Mouse (Mus musculus) liver, embryonic 11.5 days (tissue): ENCODE data around the gene Kera. TPM values are rescaled to one million over a fixed set of nuclear protein-coding genes. Genes with fewer than 3 reads are reported as not detected.

Experiments used
- ATAC-seq: fragments of 200-750 bp; cut with Nextera tagmentation; replicated peaks from 2 replicates; pipeline ENCODE4 v1.8.0; 2017; ENCODE audit warnings: moderate number of reproducible peaks, mild to moderate bottlenecking, moderate TSS enrichment, moderate library complexity; ENCODE audit not compliant: low FRiP score
- DNase-seq: peaks from one replicate; pipeline ENCODE4 v3.0.0-alpha.2; 2017; ENCODE audit warnings: low spot score
- H3K27ac ChIP-seq: fragments of 300-500 bp; sonication (generic); 2 replicates; pipeline ENCODE4 v1.5.1; 2014; ENCODE audit warnings: mild to moderate bottlenecking, low read depth, low read length, control low read depth
- H3K27me3 ChIP-seq: fragments of 300-500 bp; sonication (generic); replicated peaks from 2 replicates; pipeline ENCODE4 v1.6.1; 2014; ENCODE audit warnings: low read length, mixed read lengths; ENCODE audit not compliant: control insufficient read depth, insufficient read depth
- H3K36me3 ChIP-seq: fragments of 300-500 bp; sonication (generic); 2 replicates; pipeline ENCODE4 v1.6.1; 2014; ENCODE audit warnings: mild to moderate bottlenecking, low read length, moderate library complexity, mixed read lengths; ENCODE audit not compliant: control insufficient read depth, insufficient read depth
- H3K4me1 ChIP-seq: fragments of 300-500 bp; sonication (generic); replicated peaks from 2 replicates; pipeline ENCODE4 v1.6.1; 2014; ENCODE audit warnings: low read length, mixed read lengths; ENCODE audit not compliant: control insufficient read depth, insufficient read depth
- H3K4me2 ChIP-seq: fragments of 300-500 bp; sonication (generic); 2 replicates; pipeline ENCODE4 v1.6.1; 2014; ENCODE audit warnings: mild to moderate bottlenecking, control low read depth, moderate library complexity
- H3K4me3 ChIP-seq: fragments of 300-500 bp; sonication (generic); 2 replicates; pipeline ENCODE4 v1.5.1; 2014; ENCODE audit warnings: low read depth, low read length, control low read depth
- H3K9ac ChIP-seq: fragments of 300-500 bp; sonication (generic); 2 replicates; pipeline ENCODE4 v1.6.1; 2014; ENCODE audit warnings: low read depth, low read length, control low read depth
- H3K9me3 ChIP-seq: fragments of 300-500 bp; sonication (generic); 2 replicates; pipeline ENCODE4 v1.6.1; 2016; ENCODE audit warnings: low read length, inconsistent platforms, mixed read lengths; ENCODE audit not compliant: control insufficient read depth
- WGBS: fragments of 180-500 bp; shearing (Covaris S2); extraction: QIAGEN DNeasy Blood & Tissue Kit; methylation state at CpG from one replicate; pipeline ENCODE4 v1.1.7; 2014; 5-methylcytosine and 5-hydroxymethylcytosine counted together
- polyA plus RNA-seq: library from polyadenylated mRNA; unstranded; fragments of >200 nt; fragmentation: Nextera tagmentation; extraction: Ambion mirVana; gene quantifications from 2 replicates; pipeline ENCODE4 v1.2.1, GENCODE M21; 2014

The Kera gene
- polyA plus RNA-seq, 1 experiment from 2014 or later, result 0.23 TPM

DNA sequence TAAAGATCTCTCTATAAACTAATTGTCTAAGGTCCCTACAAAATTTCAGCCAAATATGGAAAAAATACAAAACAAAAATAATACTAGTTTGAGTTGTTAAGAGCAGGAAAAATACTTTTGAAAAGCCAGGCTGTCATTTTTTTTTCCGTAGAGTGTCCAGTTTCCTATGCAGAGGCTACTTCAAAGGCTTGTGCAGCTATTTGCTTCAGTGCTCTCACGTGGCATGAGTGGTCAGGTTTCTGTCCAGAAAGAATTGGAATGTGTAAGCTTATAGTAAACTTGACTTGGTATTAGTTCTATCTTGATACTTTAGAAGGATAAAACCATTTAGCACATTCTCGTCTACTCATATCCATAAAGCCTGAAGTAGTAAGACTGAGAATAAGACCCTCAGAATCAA is 15.0 kb upstream of the Kera start:
- Histone ChIP-seq H3K36me3 (no peaks in the 10 kb centered on the region), H3K4me2 (no peak overlapping the region), H3K27ac (no peak overlapping the region), H3K9me3 (no peaks in the 10 kb centered on the region), H3K9ac (no peak overlapping the region), H3K27me3 (no peaks in the 10 kb centered on the region), H3K4me3 (no peak overlapping the region), H3K4me1 (no peaks in the 10 kb centered on the region)
- DNase-seq, result no peak
- WGBS, result 68% methylated on average over 3 of the region's 3 CpGs
- ATAC-seq, result no peak

DNA sequence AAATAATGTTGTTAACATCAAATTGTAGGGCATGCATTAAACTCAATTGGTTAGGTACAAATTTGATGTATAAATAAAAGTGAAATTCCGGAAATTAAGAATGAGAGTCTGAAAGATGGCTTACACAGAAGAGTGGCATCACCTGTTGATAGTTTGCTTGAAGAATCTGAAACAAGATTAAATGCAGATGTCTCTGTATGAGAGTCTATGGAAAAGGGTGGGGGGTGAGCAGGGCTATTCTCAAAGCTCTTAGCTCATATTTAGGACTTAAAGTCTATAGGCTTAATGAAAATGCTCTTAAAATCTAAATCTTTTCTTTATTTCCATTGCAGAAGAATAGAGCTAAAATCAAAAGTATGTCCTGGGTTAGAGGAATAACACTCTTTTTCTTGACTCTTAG is 11.0 kb upstream of the Kera start:
- Histone ChIP-seq H3K4me3 (no peak overlapping the region), H3K9ac (no peak overlapping the region), H3K9me3 (no peaks in the 10 kb centered on the region), H3K4me2 (no peak overlapping the region), H3K36me3 (no peaks in the 10 kb centered on the region), H3K27me3 (no peaks in the 10 kb centered on the region), H3K27ac (no peak overlapping the region), H3K4me1 (no peaks in the 10 kb centered on the region)
- WGBS, result 80% methylated on average over 1 of the region's 1 CpGs
- no peak for DNase-seq
- ATAC-seq, result no peak

GRCm38 (mm10) chr10:97601744-97602143 is 4.9 kb upstream of the Kera start:
- WGBS, result 59% methylated on average over 4 of the region's 4 CpGs
- Histone ChIP-seq H3K9ac (no peak overlapping the region), H3K4me3 (no peak overlapping the region), H3K9me3 (no peaks in the 10 kb centered on the region), H3K36me3 (no peaks in the 10 kb centered on the region), H3K4me1 (no peaks in the 10 kb centered on the region), H3K4me2 (no peak overlapping the region), H3K27me3 (no peaks in the 10 kb centered on the region), H3K27ac (no peak overlapping the region)
- ATAC-seq, result no peak
- no peak for DNase-seq

- no peaks in the 10 kb centered on the region for H3K27me3 ChIP-seq
- H3K36me3 ChIP-seq, result no peaks in the 10 kb centered on the region
- no peaks in the 10 kb centered on the region for H3K4me1 ChIP-seq
- no peak overlapping the region for H3K4me2 ChIP-seq
- H3K9me3 ChIP-seq, result no peaks in the 10 kb centered on the region
- no peak for DNase-seq
- ATAC-seq, result no peak
- no peak overlapping the region for H3K27ac ChIP-seq
- no peak overlapping the region for H3K4me3 ChIP-seq
- no peak overlapping the region for H3K9ac ChIP-seq
These were observed 3.4 kb upstream of the Kera start for GRCm38 (mm10) chr10:97603256-97603655.

GRCm38 (mm10) chr10:97622328-97622727 is 15.6 kb downstream of the Kera start:
- 80% methylated on average over 1 of the region's 1 CpGs for WGBS
- H3K9ac ChIP-seq, result no peak overlapping the region
- no peaks in the 10 kb centered on the region for H3K27me3 ChIP-seq
- ATAC-seq, result no peak
- no peaks in the 10 kb centered on the region for H3K9me3 ChIP-seq
- H3K4me1 ChIP-seq, result no peaks in the 10 kb centered on the region
- H3K36me3 ChIP-seq, result no peaks in the 10 kb centered on the region
- H3K4me3 ChIP-seq, result no peak overlapping the region
- no peak for DNase-seq
- no peak overlapping the region for H3K27ac ChIP-seq
- no peak overlapping the region for H3K4me2 ChIP-seq

- no peaks in the 10 kb centered on the region for H3K36me3 ChIP-seq
- no peaks in the 10 kb centered on the region for H3K9me3 ChIP-seq
- ATAC-seq, result no peak
- DNase-seq, result no peak
- H3K9ac ChIP-seq, result no peak overlapping the region
- H3K4me1 ChIP-seq, result no peaks in the 10 kb centered on the region
- H3K4me3 ChIP-seq, result no peak overlapping the region
- WGBS, result 66% methylated on average over 2 of the region's 2 CpGs
- H3K27me3 ChIP-seq, result no peaks in the 10 kb centered on the region
- no peak overlapping the region for H3K4me2 ChIP-seq
- no peak overlapping the region for H3K27ac ChIP-seq
These were observed 17.7 kb downstream of the Kera start for GRCm38 (mm10) chr10:97624381-97624780.

GRCm38 (mm10) chr10:97625116-97625515 is 18.4 kb downstream of the Kera start:
- DNase-seq, result no peak
- WGBS, result 60% methylated on average over 4 of the region's 4 CpGs

GRCm38 (mm10) chr10:97626543-97626942 is 19.9 kb downstream of the Kera start:
- no peak overlapping the region for H3K27ac ChIP-seq
- no peak for ATAC-seq
- H3K9me3 ChIP-seq, result no peaks in the 10 kb centered on the region
- H3K27me3 ChIP-seq, result no peaks in the 10 kb centered on the region
- no peaks in the 10 kb centered on the region for H3K4me1 ChIP-seq
- 66% methylated on average over 1 of the region's 1 CpGs for WGBS
- no peak overlapping the region for H3K4me3 ChIP-seq
- DNase-seq, result no peak
- no peak overlapping the region for H3K9ac ChIP-seq
- H3K36me3 ChIP-seq, result no peaks in the 10 kb centered on the region
- H3K4me2 ChIP-seq, result no peak overlapping the region

More at GRCm38 (mm10) chr10:97625116-97625515, 18.4 kb downstream of the Kera start:
- Histone ChIP-seq H3K27ac (no peak overlapping the region), H3K4me2 (no peak overlapping the region), H3K27me3 (no peaks in the 10 kb centered on the region), H3K4me3 (no peak overlapping the region), H3K9ac (no peak overlapping the region), H3K4me1 (no peaks in the 10 kb centered on the region), H3K9me3 (no peaks in the 10 kb centered on the region), H3K36me3 (no peaks in the 10 kb centered on the region)
- no peak for ATAC-seq

DNA sequence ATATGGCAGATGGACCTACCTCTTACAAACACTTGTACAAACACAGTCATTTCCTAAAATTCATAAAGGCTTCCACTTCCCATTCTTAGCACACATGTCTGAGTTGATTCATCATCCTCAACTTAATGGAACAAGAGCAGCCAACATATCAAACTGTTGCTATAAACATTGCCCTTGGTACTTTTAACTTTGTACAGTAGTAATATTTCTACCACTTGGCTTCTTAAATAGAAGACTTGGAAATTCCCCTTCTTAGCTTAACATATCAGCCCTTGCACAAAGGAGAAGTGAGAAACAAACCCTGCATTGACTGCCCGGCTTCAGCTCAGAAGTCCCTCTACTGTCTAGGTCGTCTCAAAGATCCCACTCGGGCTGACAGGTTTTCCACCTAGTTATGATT is 24.4 kb downstream of the Kera start:
- Histone ChIP-seq H3K4me3 (no peak overlapping the region), H3K36me3 (no peaks in the 10 kb centered on the region), H3K9ac (no peak overlapping the region), H3K4me2 (no peak overlapping the region), H3K4me1 (no peaks in the 10 kb centered on the region), H3K9me3 (no peaks in the 10 kb centered on the region), H3K27ac (no peak overlapping the region), H3K27me3 (no peaks in the 10 kb centered on the region)
- ATAC-seq (no peak), DNase-seq (no peak)
- 78% methylated on average over 3 of the region's 3 CpGs for WGBS
